Comparison of ENCODE assay signal across 14 mouse cellular contexts in the genomic region with DNA sequence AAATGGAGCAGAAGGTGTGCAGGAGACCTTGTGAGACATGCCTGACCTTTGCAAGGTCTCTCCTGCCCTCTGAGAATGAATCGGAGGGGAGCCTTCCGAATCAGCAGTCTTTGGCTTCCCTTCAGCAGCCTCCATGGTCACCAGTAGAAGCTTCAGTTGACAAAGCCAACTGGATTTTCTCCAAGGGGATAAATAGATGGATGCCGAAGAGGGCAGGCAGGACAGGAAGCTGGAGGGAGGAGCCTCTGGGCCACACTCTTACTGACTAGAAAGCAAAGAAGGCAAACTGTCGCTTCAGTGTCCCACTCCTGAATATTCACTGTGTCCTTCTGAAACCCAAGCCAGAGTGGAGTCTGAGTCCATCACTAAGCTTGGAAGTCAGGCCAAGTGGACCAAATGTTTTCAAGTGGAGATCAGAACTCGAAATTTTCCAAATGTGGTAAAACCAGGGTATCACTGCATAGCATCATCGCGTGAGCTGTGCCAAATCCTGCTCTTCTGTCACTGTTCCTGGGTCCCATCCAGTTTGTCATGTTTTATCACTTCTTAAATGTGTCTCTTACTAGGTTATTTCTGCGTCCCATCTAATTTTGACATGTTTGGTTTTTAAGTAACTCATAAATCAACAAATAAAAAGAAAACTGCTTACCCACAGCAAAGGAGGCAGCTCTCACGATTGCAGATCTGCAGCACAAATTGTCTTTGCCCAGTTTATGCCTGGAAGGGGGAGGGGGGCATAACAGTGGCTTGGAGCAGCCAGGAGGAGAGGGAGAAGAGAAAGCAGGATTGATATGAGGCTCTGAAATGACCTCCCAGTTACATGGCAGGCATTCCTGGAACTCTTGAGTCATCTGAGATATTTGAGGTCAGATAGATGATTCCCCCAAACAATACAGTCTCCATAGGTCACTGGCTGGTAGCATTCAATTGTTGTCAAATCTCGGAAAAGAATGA.
DNase-seq lines count a peak whose midpoint lies in the region; ATAC-seq lines count a peak whose summit lies in the region.
"Had no signal": no experiment of that assay in that cellular context is flagged by ENCODE, and none has a peak within 500 bp of the region (broad histone marks: within the 10 kb centered on the region; RNA-seq: fewer than 3 reads in every experiment).

No protein-coding gene starts in this region.

- 51% methylated on average over 10 of the region's 10 CpGs for WGBS in lung, embryonic 15.5 days

- DNase-seq in heart, adult 11 months: peak; percentile 93
- DNase-seq in heart, postnatal 36 days: no peak
- no peak for DNase-seq in lung, postnatal 14 days
- peak; percentile 51 for DNase-seq in cerebellum, adult 9-10 months
- DNase-seq in skeletal muscle tissue, adult 2 months (ENCODE audit: low read depth, low spot score): peak; percentile 15
- DNase-seq in gastrocnemius, postnatal 4 days (ENCODE audit: low spot score in 2 of 2): no peak
- no peak for DNase-seq in right cerebral cortex, postnatal 25 days
- DNase-seq: kidney, postnatal 4 days; thymus, adult 2 months had no signal

- H3K4me1 ChIP-seq in lung, embryonic 15.5 days: peaks cover 26% of the 10 kb centered on the region
- H3K4me1 ChIP-seq: midbrain, embryonic 12.5 days had no signal

- ATAC-seq in lung, embryonic 15.5 days (ENCODE audit: borderline replicate concordance, extremely low read depth, low FRiP score, low TSS enrichment): peak; percentile 68
- ATAC-seq: inflammation-experienced regulatory T-cells, adult 6 months had no signal

- peak overlapping the region; percentile 88 for H3K27ac ChIP-seq in lung, embryonic 15.5 days
- H3K27ac ChIP-seq: midbrain, embryonic 12.5 days had no signal

- no peaks in the 10 kb centered on the region for H3K27me3 ChIP-seq in lung, embryonic 15.5 days
- H3K27me3 ChIP-seq: midbrain, embryonic 12.5 days had no signal

- intact Hi-C loops in heart, postnatal 36 days (cut with DNase I): no loop called here

- no peaks in the 10 kb centered on the region for H3K36me3 ChIP-seq in lung, embryonic 15.5 days

- H3K4me3 ChIP-seq in lung, embryonic 15.5 days: no peak overlapping the region
- H3K4me3 ChIP-seq: erythroblast, embryonic 14.5 days; midbrain, embryonic 12.5 days had no signal

- no peaks in the 10 kb centered on the region for H3K9me3 ChIP-seq in lung, embryonic 15.5 days
- H3K9me3 ChIP-seq: midbrain, embryonic 12.5 days had no signal

- H3K9ac ChIP-seq in lung, embryonic 15.5 days: no peak overlapping the region
- H3K9ac ChIP-seq: midbrain, embryonic 12.5 days had no signal

- H3K4me2 ChIP-seq in lung, embryonic 15.5 days: no peak overlapping the region
- H3K4me2 ChIP-seq: liver, embryonic 11.5 days; midbrain, embryonic 12.5 days had no signal

Comparison
In these comparisons a context has a peak if more than half of its experiments do, and no peak if none do; other contexts are left out.
1. DNase-seq: peak in heart, adult 11 months (single experiment), cerebellum, adult 9-10 months (single experiment) and skeletal muscle tissue, adult 2 months (single experiment); none in heart, postnatal 36 days (0 of 2), lung, postnatal 14 days (single experiment), gastrocnemius, postnatal 4 days (0 of 2) and right cerebral cortex, postnatal 25 days (single experiment).